Mouse (Mus musculus): ENCODE measurements around the gene Gm10295.

DNA sequence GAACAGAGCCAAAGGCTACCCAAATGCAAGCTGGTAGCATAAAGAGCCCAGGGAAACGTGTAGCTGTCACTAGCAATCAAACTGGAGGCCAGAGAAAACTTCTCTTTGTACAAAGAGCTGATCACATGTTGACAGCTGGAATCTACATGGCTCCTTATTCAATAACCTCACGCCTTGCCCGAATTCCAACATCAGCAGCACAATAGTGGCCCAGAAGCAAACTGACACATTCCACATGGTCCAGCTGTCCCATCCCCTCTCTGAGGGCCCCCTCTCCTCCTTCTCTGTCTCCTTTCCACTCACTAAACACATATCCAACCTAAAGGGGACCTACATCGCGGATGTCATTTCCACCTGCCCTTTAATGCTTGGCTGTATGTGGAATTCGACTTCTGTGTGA lies 26.7 kb upstream of the Gm10295 start:
- TF ChIP-seq CTCF (IDR thresholded peaks at IDR 0.05; ENCODE audit: insufficient read depth, low read length) (no peak), POLR2A (IDR thresholded peaks at IDR 0.05; ENCODE audit: borderline replicate concordance, extremely low read depth, low read depth, low read length) (no peak)

Data from lung, adult 2 months (tissue).